Mouse (Mus musculus) C2C12 (cell line): Measurements from ENCODE around the gene Angptl2. TPM values are rescaled to one million over a fixed set of nuclear protein-coding genes. Genes with fewer than 3 reads are reported as not detected.

Experiments
- H3K27me3 ChIP-seq: one replicate; pipeline ENCODE4 v1.6.1; 2011; ENCODE audit not compliant: control insufficient read depth, insufficient read depth, insufficient read length
- H3K36me3 ChIP-seq: one replicate; pipeline ENCODE4 v1.6.1; 2011; ENCODE audit not compliant: control insufficient read depth, insufficient read depth
- H3K4me3 ChIP-seq: one replicate; pipeline ENCODE4 v1.5.1; 2011; ENCODE audit warnings: mild to moderate bottlenecking, control low read depth; ENCODE audit not compliant: poor library complexity, insufficient read depth, severe bottlenecking
- H3K79me2 ChIP-seq: one replicate; pipeline ENCODE4 v1.6.1; 2011; ENCODE audit not compliant: control insufficient read depth, insufficient read depth
- H3K79me3 ChIP-seq: one replicate; pipeline ENCODE4 v1.6.1; 2011; ENCODE audit warnings: low read depth, control low read depth
- H3ac ChIP-seq: one replicate; pipeline ENCODE3; 2011; ENCODE audit warnings: low read depth; ENCODE audit not compliant: control insufficient read depth, insufficient read length
- CEBPB ChIP-seq: IDR thresholded peaks from one replicate; pipeline ENCODE4 v1.6.1; 2011; ENCODE audit warnings: low read depth, mild to moderate bottlenecking, control low read depth, moderate library complexity
- CTCF ChIP-seq: IDR thresholded peaks from one replicate; pipeline ENCODE4 v1.5.1; 2011; ENCODE audit not compliant: control insufficient read depth, insufficient read depth, insufficient read length
- FOSL1 ChIP-seq: IDR thresholded peaks from one replicate; pipeline ENCODE4 v1.8.0; 2011; ENCODE audit warnings: mild to moderate bottlenecking, low read length; ENCODE audit not compliant: poor library complexity, insufficient read depth, severe bottlenecking
- MAX ChIP-seq: IDR thresholded peaks from one replicate; pipeline ENCODE4 v1.6.1; 2011; ENCODE audit warnings: mild to moderate bottlenecking, control low read depth
- MYOD1 ChIP-seq: IDR thresholded peaks from one replicate; pipeline ENCODE4 v1.6.1; 2011; ENCODE audit warnings: low read depth; ENCODE audit not compliant: control insufficient read depth, insufficient read length
- MYOG ChIP-seq: IDR thresholded peaks from one replicate; pipeline ENCODE4 v1.6.1; 2011; ENCODE audit not compliant: control insufficient read depth, insufficient read length; ENCODE audit errors: extremely low read depth
- USF1 ChIP-seq: IDR thresholded peaks from one replicate; pipeline ENCODE4 v1.6.1; 2011; ENCODE audit warnings: low read depth, mild to moderate bottlenecking, control low read depth, moderate library complexity
- polyA plus RNA-seq: library from polyadenylated mRNA; unstranded; fragments of >200 nt; fragmentation: generic; extraction: Trizol; gene quantifications from one replicate; pipeline ENCODE4 v1.2.1, GENCODE M21; 2012; ENCODE audit warnings: missing spikeins

Gene Angptl2
- polyA plus RNA-seq, 1 experiment: 162 TPM

- peaks cover 61% of the 10 kb centered on the region for H3K79me2 ChIP-seq
- TF ChIP-seq MYOG (no peak), MAX (no peak), FOSL1 (no peak), USF1 (peak; percentile 62)
- H3K27me3 ChIP-seq: no peaks in the 10 kb centered on the region
- H3K4me3 ChIP-seq: peak overlapping the region; percentile 95
- H3ac ChIP-seq: peak overlapping the region; percentile 84
- peaks cover 42% of the 10 kb centered on the region for H3K36me3 ChIP-seq
- H3K79me3 ChIP-seq: peaks cover 54% of the 10 kb centered on the region
These were observed 1.5 kb downstream of the Angptl2 start for GRCm38 (mm10) chr2:33217425-33217794.

GRCm38 (mm10) chr2:33218903-33219625 lies 3.2 kb downstream of the Angptl2 start:
- no peak for TF ChIP-seq CEBPB
- TF ChIP-seq MAX: no peak
- TF ChIP-seq FOSL1: no peak
- TF ChIP-seq USF1: no peak
- TF ChIP-seq CTCF: peak; percentile 19
- H3K79me2 ChIP-seq: peaks cover 78% of the 10 kb centered on the region
- H3ac ChIP-seq: peak overlapping the region; percentile 56
- peak overlapping the region; percentile 95 for H3K4me3 ChIP-seq
- peaks cover 71% of the 10 kb centered on the region for H3K79me3 ChIP-seq
- H3K27me3 ChIP-seq: no peaks in the 10 kb centered on the region
- peaks cover 58% of the 10 kb centered on the region for H3K36me3 ChIP-seq

- Histone ChIP-seq H3K36me3 (peaks cover 64% of the 10 kb centered on the region), H3K4me3 (peak overlapping the region; percentile 95)
- TF ChIP-seq MYOG (no peak), MYOD1 (no peak), USF1 (no peak), MAX (no peak), CTCF (no peak), CEBPB (no peak), FOSL1 (no peak)
These were observed 3.8 kb downstream of the Angptl2 start for GRCm38 (mm10) chr2:33219637-33220036.

GRCm38 (mm10) chr2:33220246-33220645 lies 4.4 kb downstream of the Angptl2 start:
- H3K79me3 ChIP-seq: peaks cover 83% of the 10 kb centered on the region
- peaks cover 70% of the 10 kb centered on the region for H3K36me3 ChIP-seq
- TF ChIP-seq CTCF (no peak), CEBPB (no peak), FOSL1 (no peak), MYOD1 (no peak), MAX (no peak), USF1 (no peak), MYOG (no peak)
- H3K4me3 ChIP-seq: peak overlapping the region; percentile 3
- H3ac ChIP-seq: peak overlapping the region; percentile 36
- peaks cover 90% of the 10 kb centered on the region for H3K79me2 ChIP-seq
- H3K27me3 ChIP-seq: no peaks in the 10 kb centered on the region

More at GRCm38 (mm10) chr2:33219637-33220036, 3.8 kb downstream of the Angptl2 start:
- H3K79me3 ChIP-seq: peaks cover 77% of the 10 kb centered on the region
- H3ac ChIP-seq: peak overlapping the region; percentile 36
- H3K79me2 ChIP-seq: peaks cover 84% of the 10 kb centered on the region
- H3K27me3 ChIP-seq: no peaks in the 10 kb centered on the region

- no peaks in the 10 kb centered on the region for H3K27me3 ChIP-seq
- peaks cover 75% of the 10 kb centered on the region for H3K36me3 ChIP-seq
- no peak overlapping the region for H3K4me3 ChIP-seq
- TF ChIP-seq MAX: no peak
- no peak for TF ChIP-seq CTCF
- TF ChIP-seq FOSL1: no peak
- TF ChIP-seq MYOD1: no peak
- H3K79me3 ChIP-seq: peaks cover 87% of the 10 kb centered on the region
- peaks cover 95% of the 10 kb centered on the region for H3K79me2 ChIP-seq
- H3ac ChIP-seq: peak overlapping the region; percentile 52
These were observed 4.9 kb downstream of the Angptl2 start for GRCm38 (mm10) chr2:33220674-33221338.

GRCm38 (mm10) chr2:33221339-33221900 lies 5.6 kb downstream of the Angptl2 start:
- H3K79me3 ChIP-seq: peaks cover 85% of the 10 kb centered on the region
- peaks cover 95% of the 10 kb centered on the region for H3K79me2 ChIP-seq
- H3ac ChIP-seq: peak overlapping the region; percentile 58
- peaks cover 81% of the 10 kb centered on the region for H3K36me3 ChIP-seq
- TF ChIP-seq CTCF: no peak
- peak; percentile 76 for TF ChIP-seq FOSL1
- no peak for TF ChIP-seq USF1
- peak; percentile 64 for TF ChIP-seq MYOD1
- no peak for TF ChIP-seq MYOG
- TF ChIP-seq MAX: peak; percentile 92
- TF ChIP-seq CEBPB: peak; percentile 18
- H3K27me3 ChIP-seq: no peaks in the 10 kb centered on the region
- no peak overlapping the region for H3K4me3 ChIP-seq
